Mouse (Mus musculus) embryo, embryonic 10.5 days (tissue): Measurements from ENCODE around the gene Tmem107.
A peak's percentile ranks its signal among the peaks of the same experiment; 100 is the strongest.

Experiments
- DNase-seq: peaks from one replicate; pipeline ENCODE4 v3.0.0-alpha.2; 2015; ENCODE audit warnings: low spot score

Gene Tmem107

DNA sequence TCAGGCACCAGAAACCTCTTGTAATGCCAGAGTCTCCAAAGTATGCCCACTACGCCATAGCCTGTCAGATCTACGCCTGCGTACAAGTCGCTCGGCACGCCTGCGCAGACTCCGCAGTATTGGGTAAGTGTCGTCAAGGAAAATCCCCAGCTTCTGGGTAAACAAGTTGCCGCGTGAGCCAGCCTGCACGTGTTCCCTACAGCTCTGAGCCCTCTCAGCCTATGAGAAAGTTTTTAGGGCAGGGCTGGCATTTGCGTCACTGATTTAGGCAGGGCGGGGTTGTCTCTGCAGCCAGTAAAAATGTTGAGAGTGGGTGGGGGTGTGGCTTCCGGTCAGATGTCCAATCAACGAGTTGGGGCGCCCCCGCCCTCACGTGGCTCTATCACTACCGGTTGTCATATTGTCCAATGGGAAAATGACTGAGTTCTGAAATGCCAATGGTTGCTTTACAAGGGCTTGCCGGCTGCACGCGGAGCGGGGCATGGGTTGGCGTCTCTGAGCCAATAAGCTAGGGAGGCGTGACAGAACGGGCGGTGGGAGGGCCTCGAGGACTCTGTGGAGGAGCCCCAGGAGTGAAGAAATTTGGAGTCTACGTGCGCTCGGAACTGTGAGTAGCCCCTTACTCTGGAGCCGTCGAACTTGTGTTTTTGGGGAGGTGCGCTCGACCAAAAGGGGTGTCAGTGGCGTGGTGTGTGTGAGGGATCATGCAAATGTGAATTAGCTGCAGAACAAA lies 24.3 kb downstream of the Tmem107 start, which contains the start of gene Per1:
Per1 (plus strand) TSS at position 521 of the 733 bp plus-strand sequence.
- DNase-seq: peak; percentile 100

DNA sequence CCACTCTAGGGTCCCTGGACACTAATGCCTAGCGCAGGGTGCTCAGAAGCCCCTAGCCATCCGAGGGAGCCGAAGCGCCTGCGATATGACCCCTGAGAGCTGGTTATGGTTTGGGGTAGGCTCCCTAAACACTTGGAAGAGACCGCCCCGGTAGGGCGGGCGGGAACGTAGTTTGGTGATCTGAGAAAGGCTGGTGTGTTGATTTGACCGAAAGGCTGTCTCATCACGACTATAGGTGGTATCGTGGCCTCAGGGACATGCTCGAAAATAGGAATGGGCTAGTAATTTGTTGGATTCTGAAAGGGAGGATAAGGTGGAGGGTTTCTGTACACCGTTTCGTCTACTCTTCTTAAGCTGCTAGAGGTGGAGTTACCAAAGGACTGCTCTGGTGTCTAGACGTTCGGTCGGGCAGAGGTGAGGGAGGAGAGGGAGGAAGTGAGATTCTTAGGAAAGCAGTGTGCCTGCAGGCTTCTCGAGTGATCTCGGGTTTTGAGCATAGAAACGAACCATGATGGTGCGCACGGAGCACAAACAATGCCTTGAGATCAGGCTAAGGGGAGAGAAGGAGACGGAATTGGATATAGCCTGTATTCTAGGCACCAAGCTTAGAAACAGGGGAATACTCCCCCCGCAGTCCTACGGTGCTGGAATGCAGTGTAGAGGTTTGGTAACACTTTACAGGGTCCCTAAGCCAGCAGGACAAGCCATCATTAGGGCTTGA lies 25.1 kb downstream of the Tmem107 start:
- DNase-seq: peak; percentile 34

DNA sequence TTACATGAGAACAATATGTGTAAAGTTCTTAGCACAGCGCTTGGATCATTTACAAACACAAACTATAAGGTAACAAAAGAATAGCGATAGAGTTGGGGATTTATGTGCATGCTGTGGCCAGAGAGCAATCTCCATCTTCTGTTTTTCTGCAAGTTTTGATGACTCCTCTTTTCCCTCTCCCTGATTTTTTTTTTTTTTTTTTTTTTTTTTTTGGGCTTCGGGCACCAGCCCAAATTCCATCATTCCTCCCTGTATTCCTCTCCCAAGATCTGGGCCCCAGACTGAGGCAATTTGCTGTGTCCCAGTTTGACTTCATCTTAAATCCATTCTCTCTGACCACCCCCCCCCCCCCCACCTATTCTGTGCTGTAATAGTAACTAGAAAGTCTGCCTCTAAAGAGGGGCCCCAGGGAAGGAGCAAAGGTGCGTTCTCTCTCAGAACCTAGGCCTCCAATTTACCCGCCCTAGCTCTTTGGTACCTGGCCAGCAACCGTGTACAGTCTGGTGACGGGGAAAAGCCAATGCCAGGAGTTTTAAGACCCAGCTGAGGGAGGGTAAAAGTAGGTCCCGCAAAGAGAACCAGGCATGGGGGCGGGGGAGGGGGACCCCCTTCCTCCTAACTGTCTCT lies 25.9 kb downstream of the Tmem107 start:
- DNase-seq: no peak

- peak; percentile 84 for DNase-seq
Measured at GRCm38 (mm10) chr11:69096987-69097900, 26.6 kb downstream of the Tmem107 start.

GRCm38 (mm10) chr11:69098039-69098761 lies 27.6 kb downstream of the Tmem107 start:
- no peak for DNase-seq

DNA sequence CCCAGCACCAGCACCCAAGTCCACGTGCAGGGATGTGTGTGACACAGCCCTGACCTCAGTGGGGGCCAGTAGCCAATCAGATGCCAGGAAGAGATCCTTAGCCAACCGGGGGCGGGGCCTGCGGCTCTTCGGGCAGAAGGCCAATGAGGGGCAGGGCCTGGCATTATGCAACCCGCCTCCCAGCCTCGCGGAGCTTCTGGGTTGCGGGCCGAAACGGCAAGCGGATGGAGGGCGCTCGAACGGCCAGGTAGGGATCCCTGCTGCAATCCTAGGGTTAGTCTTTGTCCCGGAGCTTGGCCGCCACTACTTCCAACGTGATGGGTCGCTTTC lies 28.1 kb downstream of the Tmem107 start:
- peak; percentile 96 for DNase-seq

- DNase-seq: peak; percentile 51
Measured at GRCm38 (mm10) chr11:69099177-69099914, 28.7 kb downstream of the Tmem107 start.

DNA sequence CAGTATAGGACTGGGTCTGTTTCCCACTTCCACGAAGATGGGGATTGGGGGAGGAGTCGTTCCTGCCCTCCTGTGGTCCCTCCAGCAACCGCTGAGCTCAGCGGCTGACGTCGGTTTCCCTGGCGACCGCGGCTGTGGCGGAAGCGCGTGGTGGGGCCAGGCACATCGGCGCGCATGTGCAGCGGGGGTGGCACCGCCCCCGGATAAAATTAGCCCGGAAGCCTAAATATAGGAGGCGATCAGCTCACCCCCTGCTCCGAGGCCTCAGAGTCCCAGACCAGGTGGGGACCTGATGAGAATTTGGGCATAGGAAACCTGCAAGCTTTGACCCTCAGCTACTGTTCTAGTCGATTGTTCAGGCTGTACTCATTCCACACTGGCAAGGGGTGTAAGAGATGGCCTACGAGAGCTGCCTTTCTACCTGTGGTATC lies 29.3 kb downstream of the Tmem107 start:
- peak; percentile 87 for DNase-seq

GRCm38 (mm10) chr11:69100639-69101360 lies 30.2 kb downstream of the Tmem107 start:
- DNase-seq: no peak

DNA sequence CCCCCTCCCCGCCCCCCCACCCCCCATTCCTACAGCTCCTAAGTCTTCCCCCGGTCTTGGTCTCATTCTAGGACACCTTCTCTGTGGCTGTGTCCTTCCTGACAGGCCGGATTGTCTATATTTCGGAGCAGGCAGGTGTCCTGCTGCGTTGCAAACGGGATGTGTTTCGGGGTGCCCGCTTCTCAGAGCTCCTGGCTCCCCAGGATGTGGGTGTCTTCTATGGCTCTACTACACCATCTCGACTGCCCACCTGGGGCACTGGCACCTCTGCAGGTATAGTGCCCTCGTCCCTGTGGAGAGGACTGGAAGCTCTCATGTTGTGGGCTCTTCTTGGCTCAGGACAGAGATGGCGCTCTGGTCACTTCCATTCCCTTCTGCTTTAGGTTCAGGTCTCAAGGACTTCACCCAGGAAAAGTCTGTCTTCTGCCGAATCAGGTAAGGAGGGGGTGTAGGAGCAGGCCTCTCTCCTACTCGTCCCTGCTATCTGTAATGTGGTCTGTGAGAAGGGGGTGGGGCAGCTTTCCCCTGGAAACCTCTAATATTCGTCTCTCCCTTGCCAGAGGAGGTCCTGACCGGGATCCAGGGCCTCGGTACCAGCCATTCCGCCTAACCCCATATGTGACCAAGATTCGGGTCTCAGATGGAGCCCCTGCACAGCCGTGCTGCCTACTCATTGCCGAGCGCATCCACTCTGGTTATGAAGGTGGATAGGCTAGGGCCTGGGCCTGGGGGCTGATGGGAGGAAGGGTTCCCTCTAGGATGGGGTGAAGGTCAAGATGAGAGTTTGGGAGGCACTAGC lies 31.2 kb downstream of the Tmem107 start:
- no peak for DNase-seq

GRCm38 (mm10) chr11:69102403-69102725 lies 31.8 kb downstream of the Tmem107 start:
- DNase-seq: no peak

- no peak for DNase-seq
Measured at GRCm38 (mm10) chr11:69103121-69103520, 32.5 kb downstream of the Tmem107 start.

DNA sequence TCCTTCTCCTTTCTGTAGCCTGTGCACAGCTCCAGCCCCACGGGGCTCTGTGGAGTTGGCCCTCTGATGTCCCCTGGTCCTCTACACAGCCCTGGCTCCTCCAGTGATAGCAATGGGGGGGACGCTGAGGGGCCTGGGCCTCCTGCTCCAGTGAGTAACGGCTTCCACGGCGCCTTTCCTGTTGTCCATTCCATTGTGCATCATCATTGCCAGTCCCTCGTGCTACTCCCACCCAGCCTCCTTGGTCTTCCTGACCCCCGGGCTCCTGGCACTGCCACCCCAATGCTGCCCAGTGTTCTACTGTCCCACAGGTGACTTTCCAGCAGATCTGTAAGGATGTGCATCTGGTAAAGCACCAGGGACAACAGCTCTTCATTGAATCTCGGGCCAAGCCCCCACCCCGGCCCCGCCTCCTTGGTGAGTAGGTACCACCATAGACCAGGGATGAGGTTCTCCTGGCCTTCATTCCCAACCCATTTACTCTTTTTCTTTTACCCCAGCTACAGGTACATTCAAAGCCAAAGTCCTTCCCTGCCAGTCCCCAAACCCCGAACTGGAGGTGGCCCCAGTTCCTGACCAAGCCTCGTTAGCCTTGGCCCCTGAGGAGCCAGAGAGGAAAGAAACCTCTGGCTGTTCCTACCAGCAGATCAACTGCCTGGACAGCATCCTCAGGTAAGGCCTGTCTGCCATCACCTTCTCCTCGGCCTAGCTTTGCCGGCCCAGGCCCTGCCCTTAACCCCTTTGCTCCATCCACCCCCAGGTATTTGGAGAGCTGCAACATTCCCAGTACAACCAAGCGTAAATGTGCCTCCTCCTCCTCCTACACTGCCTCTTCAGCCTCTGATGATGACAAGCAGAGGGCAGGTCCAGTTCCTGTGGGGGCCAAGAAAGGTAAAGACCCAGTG lies 33.2 kb downstream of the Tmem107 start:
- DNase-seq: no peak

DNA sequence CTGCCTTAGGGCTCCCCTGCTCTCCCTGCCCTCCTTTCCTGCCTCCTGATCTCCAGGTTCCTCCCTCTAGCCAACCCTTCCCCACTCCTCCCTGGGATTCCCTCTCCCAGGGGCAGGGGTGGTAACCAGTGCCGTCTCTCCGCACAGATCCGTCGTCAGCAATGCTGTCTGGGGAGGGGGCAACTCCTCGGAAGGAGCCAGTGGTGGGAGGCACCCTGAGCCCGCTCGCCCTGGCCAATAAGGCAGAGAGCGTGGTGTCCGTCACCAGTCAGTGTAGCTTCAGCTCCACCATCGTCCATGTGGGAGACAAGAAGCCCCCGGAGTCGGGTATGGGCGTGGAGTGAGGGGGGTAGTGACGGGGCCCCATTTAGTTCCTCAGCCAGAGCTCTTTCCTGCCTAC lies 33.9 kb downstream of the Tmem107 start:
- DNase-seq: no peak

DNA sequence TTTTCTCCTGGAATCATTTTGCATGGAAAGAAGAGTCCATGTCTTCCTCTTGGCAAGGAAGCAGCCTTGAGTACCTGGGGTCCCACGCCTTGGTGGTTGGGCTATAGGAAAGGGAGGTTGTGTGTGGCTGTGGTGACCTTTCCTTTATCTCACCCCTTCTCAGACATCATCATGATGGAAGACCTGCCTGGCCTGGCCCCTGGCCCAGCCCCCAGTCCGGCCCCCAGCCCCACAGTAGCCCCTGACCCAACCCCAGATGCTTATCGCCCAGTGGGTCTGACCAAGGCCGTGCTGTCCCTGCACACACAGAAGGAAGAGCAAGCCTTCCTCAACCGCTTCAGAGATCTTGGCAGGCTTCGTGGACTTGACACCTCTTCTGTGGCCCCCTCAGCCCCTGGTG lies 34.6 kb downstream of the Tmem107 start:
- DNase-seq: no peak

GRCm38 (mm10) chr11:69105796-69106195 lies 35.2 kb downstream of the Tmem107 start:
- DNase-seq: no peak

DNA sequence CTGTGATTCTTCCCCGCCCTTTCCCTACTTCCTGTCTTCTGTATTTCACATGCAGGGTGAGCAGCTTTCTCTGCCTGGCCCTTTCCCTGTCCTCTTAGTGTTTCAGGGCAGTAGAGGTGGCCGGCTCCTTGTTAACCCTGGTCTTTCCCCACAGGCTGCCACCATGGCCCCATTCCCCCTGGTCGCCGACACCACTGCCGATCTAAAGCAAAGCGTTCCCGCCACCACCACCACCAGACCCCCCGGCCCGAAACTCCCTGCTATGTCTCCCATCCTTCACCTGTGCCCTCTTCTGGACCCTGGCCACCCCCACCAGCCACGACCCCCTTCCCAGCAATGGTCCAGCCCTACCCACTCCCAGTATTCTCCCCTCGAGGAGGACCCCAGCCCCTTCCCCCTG lies 35.7 kb downstream of the Tmem107 start:
- no peak for DNase-seq

DNA sequence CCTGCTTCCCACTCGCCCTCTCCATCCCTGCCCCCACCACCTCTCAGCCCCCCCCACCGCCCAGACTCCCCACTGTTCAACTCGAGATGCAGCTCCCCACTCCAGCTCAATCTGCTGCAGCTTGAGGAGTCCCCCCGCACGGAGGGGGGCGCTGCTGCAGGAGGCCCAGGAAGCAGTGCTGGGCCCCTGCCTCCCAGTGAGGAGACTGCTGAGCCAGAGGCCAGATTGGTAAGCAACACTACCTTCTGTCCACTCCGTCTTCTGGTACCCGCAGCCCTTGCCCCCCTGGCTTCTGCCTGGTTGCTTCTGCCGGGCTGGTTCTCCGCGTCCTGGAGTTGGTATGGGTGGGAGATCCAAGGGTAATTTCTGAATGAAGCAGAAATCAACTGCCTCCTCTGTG lies 36.2 kb downstream of the Tmem107 start:
- DNase-seq: no peak
